Mouse (Mus musculus): ENCODE data around the gene Gsk3a.

Gene Gsk3a

DNA sequence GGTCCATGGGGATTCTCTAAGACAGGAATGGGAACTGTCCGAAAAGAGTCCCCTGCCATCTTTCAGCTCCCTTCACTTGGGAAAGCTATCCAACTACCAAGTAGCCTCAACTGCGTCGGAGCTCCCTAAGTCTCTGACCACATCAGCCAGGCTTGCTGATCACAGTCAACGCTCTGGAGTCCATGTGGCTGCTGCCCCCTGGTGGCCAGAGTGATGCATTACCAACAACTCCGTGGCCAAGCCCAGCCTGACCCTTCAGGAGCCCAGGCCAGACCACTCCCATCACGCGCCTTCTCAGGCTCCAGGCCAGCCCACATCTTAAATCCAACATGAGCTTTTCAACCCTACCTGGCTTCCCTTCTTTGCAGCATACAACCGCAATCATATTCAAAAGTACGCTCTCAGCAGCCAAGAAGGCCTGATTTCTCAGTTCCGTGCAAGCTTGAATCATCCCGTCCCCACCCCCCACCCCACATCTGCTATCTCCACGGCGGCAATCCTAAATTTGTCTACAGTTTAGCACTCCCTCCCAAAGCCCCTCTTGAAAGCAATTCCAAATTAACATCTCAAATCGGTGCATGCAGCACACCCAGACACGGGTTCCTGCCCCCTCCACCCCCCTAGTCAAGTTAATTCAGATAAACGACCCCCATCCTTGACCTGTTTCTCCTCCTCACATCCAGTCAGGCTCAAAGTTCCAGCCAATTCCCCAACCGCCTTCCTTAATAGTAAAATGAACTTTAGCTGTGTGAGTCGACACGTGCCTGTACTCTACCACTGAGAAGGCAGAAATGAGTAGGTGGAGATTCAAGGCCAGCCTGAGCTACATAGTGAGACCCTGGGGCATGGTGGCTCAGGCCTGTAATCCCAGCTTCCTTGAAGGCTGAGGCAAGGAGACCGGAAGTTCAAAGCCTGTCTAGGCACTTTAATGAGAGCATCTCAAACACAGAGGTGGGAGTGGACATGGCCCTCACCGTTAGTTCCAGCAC is 49.7 kb downstream of the Gsk3a start:
- DNase-seq (ENCODE audit: low spot score), result peak; percentile 91

DNA sequence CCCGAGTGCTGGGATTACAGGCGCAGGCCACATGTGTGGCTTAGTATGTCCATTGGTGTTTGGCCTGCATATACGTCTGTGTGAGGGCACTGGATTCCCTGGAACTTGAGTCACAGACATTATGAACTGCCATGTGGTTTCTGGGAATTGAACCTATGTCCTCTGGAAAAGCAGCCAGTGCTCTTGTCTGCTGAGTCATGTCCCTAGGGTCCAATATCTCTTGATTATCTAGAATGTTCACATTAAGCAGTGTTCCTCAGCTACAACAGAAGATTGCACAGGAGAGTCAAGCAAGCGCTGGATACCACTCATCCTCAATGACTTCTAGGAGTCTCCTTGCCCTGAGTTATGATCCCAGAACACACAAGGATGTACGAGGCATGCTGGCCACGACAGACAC is 53.6 kb downstream of the Gsk3a start:
- no peak for DNase-seq (ENCODE audit: low spot score)

- DNase-seq (ENCODE audit: low spot score), result no peak
These were observed 55.8 kb downstream of the Gsk3a start for GRCm38 (mm10) chr7:25181814-25182213.

- peak; percentile 60 for DNase-seq (ENCODE audit: low spot score)
These were observed 56.3 kb downstream of the Gsk3a start for GRCm38 (mm10) chr7:25181331-25181790.

DNA sequence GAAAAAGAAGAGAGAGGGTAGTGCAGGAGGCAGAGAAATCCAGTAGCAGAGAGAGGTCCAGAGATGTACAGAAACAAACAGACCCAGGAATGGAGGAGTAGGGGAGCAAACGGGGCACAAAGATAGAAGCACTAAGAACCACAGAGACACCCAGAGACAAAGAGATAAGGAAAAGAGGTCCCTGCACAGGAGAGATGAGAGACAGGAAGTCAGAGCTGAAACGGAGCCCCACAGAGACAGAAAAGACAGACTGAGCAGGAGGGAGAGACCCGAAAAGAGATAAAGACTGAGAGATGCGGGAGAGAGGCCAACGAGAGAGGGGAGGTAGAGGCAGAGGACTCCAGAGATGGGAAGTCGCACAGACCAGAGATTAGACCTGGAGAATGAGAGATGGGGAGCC is 57.1 kb downstream of the Gsk3a start:
- no peak for DNase-seq (ENCODE audit: low spot score)

- DNase-seq (ENCODE audit: low spot score), result peak; percentile 72
These were observed 58.0 kb downstream of the Gsk3a start, which contains the start of gene Pou2f2 for GRCm38 (mm10) chr7:25179606-25180161. TSS of gene Pou2f2 (minus strand) at chr7:25179726.

DNA sequence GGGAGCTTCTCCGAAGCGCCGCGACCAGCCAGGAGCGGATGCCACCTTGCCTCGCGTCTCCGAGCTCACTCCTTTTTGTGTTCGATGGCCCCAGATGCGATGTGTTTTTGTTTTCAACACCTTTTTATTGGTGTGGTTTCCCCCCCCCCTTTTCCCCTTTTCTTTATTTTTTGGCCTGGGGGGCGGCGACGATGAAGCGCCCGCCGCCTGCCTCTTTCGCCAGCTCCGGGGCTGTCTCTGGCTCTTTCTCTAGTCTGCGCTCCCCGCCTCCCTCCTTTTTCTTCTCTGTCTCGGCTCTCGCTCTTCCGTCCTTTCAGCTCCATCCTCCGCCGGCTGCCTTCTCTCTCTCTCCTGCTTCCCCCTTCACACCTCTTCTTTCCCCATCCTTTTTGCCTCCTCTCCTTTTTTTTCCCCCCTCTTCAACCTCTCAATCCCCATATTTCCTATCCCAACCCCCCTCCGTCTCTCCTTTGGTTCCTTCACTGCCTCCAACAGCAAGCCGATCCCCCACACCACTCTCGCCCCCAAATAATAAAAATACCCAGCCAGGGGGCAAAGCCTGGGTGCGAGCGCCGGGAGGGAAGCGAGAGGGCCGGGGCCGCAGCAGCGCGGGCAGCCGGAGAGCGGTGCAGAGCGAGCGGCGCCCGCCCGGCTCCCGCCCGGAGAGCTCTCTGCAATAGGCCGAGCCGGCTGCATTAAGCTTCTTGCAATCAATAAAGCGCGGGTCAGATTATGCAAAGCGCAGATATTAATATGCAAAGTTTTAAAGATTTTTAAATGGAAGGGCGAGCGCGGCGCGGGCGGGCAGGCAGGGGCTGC is 58.7 kb downstream of the Gsk3a start:
- no peak for DNase-seq (ENCODE audit: low spot score)

- no peak for DNase-seq (ENCODE audit: low spot score)
These were observed 59.3 kb downstream of the Gsk3a start for GRCm38 (mm10) chr7:25178317-25178716.
